Mouse (Mus musculus) cortical plate, adult 2 months (tissue): Measurements from ENCODE around the gene Neurod2.

Experiments used
- CTCF ChIP-seq: fragments of 200-500 bp; IDR thresholded peaks from 2 replicates; pipeline ENCODE4 v1.5.1; 2011; ENCODE audit warnings: mild to moderate bottlenecking, control low read depth, low read length; ENCODE audit not compliant: insufficient read depth; ENCODE audit errors: extremely low read depth
- POLR2A ChIP-seq: fragments of 200-500 bp; IDR thresholded peaks from 2 replicates; pipeline ENCODE4 v1.6.1; 2011; ENCODE audit warnings: mild to moderate bottlenecking, low read length, control low read depth; ENCODE audit not compliant: insufficient read depth; ENCODE audit errors: extremely low read depth

DNA sequence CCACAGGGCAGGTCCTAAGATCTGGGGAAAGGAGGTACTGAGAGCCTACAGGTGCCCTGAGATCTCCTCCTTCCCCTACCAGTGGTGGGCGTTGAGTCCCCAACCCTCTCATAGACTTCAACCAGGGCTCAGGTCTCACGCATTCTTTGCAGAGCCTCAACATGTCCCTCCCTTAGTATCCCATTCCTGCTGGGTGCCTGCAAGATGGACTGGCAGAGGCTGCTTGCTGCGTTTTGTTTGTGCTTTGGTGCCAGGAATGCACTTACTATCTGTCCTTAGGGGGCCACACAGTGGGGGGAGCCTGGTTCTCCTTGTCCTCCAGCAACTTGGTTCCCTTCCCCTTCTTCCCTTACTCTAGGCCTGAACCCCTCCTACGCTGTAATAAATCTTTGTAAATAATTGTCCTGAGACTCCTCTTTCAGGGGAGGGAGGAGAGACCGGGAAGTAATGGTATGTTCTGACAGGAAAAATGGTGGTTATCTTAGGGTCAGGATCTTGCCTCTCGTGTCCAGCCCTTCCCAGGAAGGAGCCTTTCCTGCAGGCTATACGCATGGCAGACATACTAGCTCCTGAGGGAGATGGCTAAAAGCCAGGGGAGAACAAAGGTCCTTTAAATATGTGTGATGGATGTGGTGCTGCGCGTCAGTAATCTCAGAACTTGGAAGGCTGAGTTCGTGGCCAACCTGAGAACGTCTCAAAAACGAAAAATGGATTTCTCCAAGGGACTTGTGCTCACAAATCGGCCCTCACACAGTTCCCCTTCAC is 28.1 kb upstream of the Neurod2 start:
- TF ChIP-seq CTCF (no peak), POLR2A (no peak)
